Mouse (Mus musculus) ES-E14 (cell line): ENCODE data around the gene Fam111a.

ENCODE experiments used
- CHD2 ChIP-seq: IDR thresholded peaks from 2 replicates; pipeline ENCODE4 v1.6.1; 2014; ENCODE audit warnings: mild to moderate bottlenecking, low read depth, low read length, inconsistent platforms
- HCFC1 ChIP-seq: IDR thresholded peaks from 2 replicates; pipeline ENCODE4 v1.6.1; 2012; ENCODE audit warnings: low read length, inconsistent platforms, borderline replicate concordance; ENCODE audit not compliant: insufficient read depth
- MAFK ChIP-seq: IDR thresholded peaks from 2 replicates; pipeline ENCODE4 v1.6.1; 2014; ENCODE audit warnings: mild to moderate bottlenecking, low read depth, low read length, inconsistent platforms; ENCODE audit not compliant: insufficient read depth
- ZC3H11A ChIP-seq: IDR thresholded peaks from 2 replicates; pipeline ENCODE4 v1.6.1; 2012; ENCODE audit warnings: low read depth, mild to moderate bottlenecking, inconsistent platforms, low read length, borderline replicate concordance
- ZNF384 ChIP-seq: IDR thresholded peaks from 2 replicates; pipeline ENCODE4 v1.6.1; 2012; ENCODE audit warnings: low read depth, low read length, inconsistent platforms

GRCm38 (mm10) chr19:12541644-12542043, 3.9 kb upstream of the Fam111a start:
- TF ChIP-seq HCFC1 (no peak), ZNF384 (no peak), CHD2 (no peak), MAFK (no peak), ZC3H11A (no peak)
